Mouse (Mus musculus): ENCODE data around the gene Wdr72. TPM values are rescaled to one million over a fixed set of nuclear protein-coding genes. Genes with fewer than 3 reads are reported as not detected.

Wdr72 gene
- polyA plus RNA-seq, 1 experiment = not detected

- H3K27me3 ChIP-seq (ENCODE audit: control insufficient read depth, insufficient read depth, insufficient read length) = no peaks in the 10 kb centered on the region
- no peaks in the 10 kb centered on the region for H3K79me2 ChIP-seq (ENCODE audit: control insufficient read depth, insufficient read depth)
- TF ChIP-seq CTCF (IDR thresholded peaks at IDR 0.05; ENCODE audit: control insufficient read depth, insufficient read depth, insufficient read length) (no peak), MYOD1 (IDR thresholded peaks at IDR 0.05; ENCODE audit: control insufficient read depth, insufficient read length, low read depth) (no peak), FOSL1 (IDR thresholded peaks at IDR 0.05; ENCODE audit: insufficient read depth, low read length, poor library complexity, severe bottlenecking) (no peak), USF1 (IDR thresholded peaks at IDR 0.05; ENCODE audit: low read depth) (no peak), CEBPB (IDR thresholded peaks at IDR 0.05; ENCODE audit: low read depth) (no peak), MYOG (IDR thresholded peaks at IDR 0.05; ENCODE audit: control insufficient read depth, extremely low read depth, insufficient read length) (no peak), MAX (IDR thresholded peaks at IDR 0.05) (no peak)
- no peak overlapping the region for H3K4me3 ChIP-seq (ENCODE audit: insufficient read depth, poor library complexity, severe bottlenecking)
- H3ac ChIP-seq (ENCODE audit: control insufficient read depth, insufficient read length, low read depth) = no peak overlapping the region
- no peaks in the 10 kb centered on the region for H3K36me3 ChIP-seq (ENCODE audit: control insufficient read depth, insufficient read depth)
- no peaks in the 10 kb centered on the region for H3K79me3 ChIP-seq (ENCODE audit: low read depth)
Measured at GRCm38 (mm10) chr9:74324089-74324924, 214.2 kb downstream of the Wdr72 start.

GRCm38 (mm10) chr9:74324925-74325295 is 214.8 kb downstream of the Wdr72 start:
- TF ChIP-seq MYOD1 (IDR thresholded peaks at IDR 0.05; ENCODE audit: control insufficient read depth, insufficient read length, low read depth) (no peak), CEBPB (IDR thresholded peaks at IDR 0.05; ENCODE audit: low read depth) (no peak), MAX (IDR thresholded peaks at IDR 0.05) (no peak), FOSL1 (IDR thresholded peaks at IDR 0.05; ENCODE audit: insufficient read depth, low read length, poor library complexity, severe bottlenecking) (no peak), USF1 (IDR thresholded peaks at IDR 0.05; ENCODE audit: low read depth) (no peak), CTCF (IDR thresholded peaks at IDR 0.05; ENCODE audit: control insufficient read depth, insufficient read depth, insufficient read length) (no peak), MYOG (IDR thresholded peaks at IDR 0.05; ENCODE audit: control insufficient read depth, extremely low read depth, insufficient read length) (no peak)
- no peak overlapping the region for H3K4me3 ChIP-seq (ENCODE audit: insufficient read depth, poor library complexity, severe bottlenecking)
- H3K79me2 ChIP-seq (ENCODE audit: control insufficient read depth, insufficient read depth) = no peaks in the 10 kb centered on the region
- no peaks in the 10 kb centered on the region for H3K79me3 ChIP-seq (ENCODE audit: low read depth)
- no peaks in the 10 kb centered on the region for H3K27me3 ChIP-seq (ENCODE audit: control insufficient read depth, insufficient read depth, insufficient read length)
- H3K36me3 ChIP-seq (ENCODE audit: control insufficient read depth, insufficient read depth) = no peaks in the 10 kb centered on the region
- H3ac ChIP-seq (ENCODE audit: control insufficient read depth, insufficient read length, low read depth) = no peak overlapping the region

- H3K79me3 ChIP-seq (ENCODE audit: low read depth) = no peaks in the 10 kb centered on the region
- no peaks in the 10 kb centered on the region for H3K79me2 ChIP-seq (ENCODE audit: control insufficient read depth, insufficient read depth)
- H3K4me3 ChIP-seq (ENCODE audit: insufficient read depth, poor library complexity, severe bottlenecking) = no peak overlapping the region
Measured at GRCm38 (mm10) chr9:74325981-74326380, 215.8 kb downstream of the Wdr72 start.

GRCm38 (mm10) chr9:74328821-74329220 is 218.7 kb downstream of the Wdr72 start:
- H3K27me3 ChIP-seq (ENCODE audit: control insufficient read depth, insufficient read depth, insufficient read length) = no peaks in the 10 kb centered on the region
- no peaks in the 10 kb centered on the region for H3K36me3 ChIP-seq (ENCODE audit: control insufficient read depth, insufficient read depth)
- TF ChIP-seq CEBPB (IDR thresholded peaks at IDR 0.05; ENCODE audit: low read depth) (no peak), USF1 (IDR thresholded peaks at IDR 0.05; ENCODE audit: low read depth) (no peak)
- H3ac ChIP-seq (ENCODE audit: control insufficient read depth, insufficient read length, low read depth) = no peak overlapping the region
- no peaks in the 10 kb centered on the region for H3K79me2 ChIP-seq (ENCODE audit: control insufficient read depth, insufficient read depth)
- H3K4me3 ChIP-seq (ENCODE audit: insufficient read depth, poor library complexity, severe bottlenecking) = no peak overlapping the region
- no peaks in the 10 kb centered on the region for H3K79me3 ChIP-seq (ENCODE audit: low read depth)

More at GRCm38 (mm10) chr9:74325981-74326380, 215.8 kb downstream of the Wdr72 start:
- TF ChIP-seq MYOG (IDR thresholded peaks at IDR 0.05; ENCODE audit: control insufficient read depth, extremely low read depth, insufficient read length) = no peak
- TF ChIP-seq MAX (IDR thresholded peaks at IDR 0.05) = no peak
- no peak for TF ChIP-seq USF1 (IDR thresholded peaks at IDR 0.05; ENCODE audit: low read depth)
- no peak for TF ChIP-seq MYOD1 (IDR thresholded peaks at IDR 0.05; ENCODE audit: control insufficient read depth, insufficient read length, low read depth)
- TF ChIP-seq CTCF (IDR thresholded peaks at IDR 0.05; ENCODE audit: control insufficient read depth, insufficient read depth, insufficient read length) = no peak
- no peak for TF ChIP-seq FOSL1 (IDR thresholded peaks at IDR 0.05; ENCODE audit: insufficient read depth, low read length, poor library complexity, severe bottlenecking)
- TF ChIP-seq CEBPB (IDR thresholded peaks at IDR 0.05; ENCODE audit: low read depth) = no peak
- Histone ChIP-seq H3K27me3 (ENCODE audit: control insufficient read depth, insufficient read depth, insufficient read length) (no peaks in the 10 kb centered on the region), H3K36me3 (ENCODE audit: control insufficient read depth, insufficient read depth) (no peaks in the 10 kb centered on the region), H3ac (ENCODE audit: control insufficient read depth, insufficient read length, low read depth) (no peak overlapping the region)

GRCm38 (mm10) chr9:74330706-74331495 is 220.7 kb downstream of the Wdr72 start:
- H3K79me2 ChIP-seq (ENCODE audit: control insufficient read depth, insufficient read depth) = no peaks in the 10 kb centered on the region
- TF ChIP-seq MYOD1 (IDR thresholded peaks at IDR 0.05; ENCODE audit: control insufficient read depth, insufficient read length, low read depth) (no peak), USF1 (IDR thresholded peaks at IDR 0.05; ENCODE audit: low read depth) (no peak), MAX (IDR thresholded peaks at IDR 0.05) (no peak), MYOG (IDR thresholded peaks at IDR 0.05; ENCODE audit: control insufficient read depth, extremely low read depth, insufficient read length) (no peak), CEBPB (IDR thresholded peaks at IDR 0.05; ENCODE audit: low read depth) (no peak), CTCF (IDR thresholded peaks at IDR 0.05; ENCODE audit: control insufficient read depth, insufficient read depth, insufficient read length) (no peak), FOSL1 (IDR thresholded peaks at IDR 0.05; ENCODE audit: insufficient read depth, low read length, poor library complexity, severe bottlenecking) (no peak)

More at GRCm38 (mm10) chr9:74330706-74331495, 220.7 kb downstream of the Wdr72 start:
- no peaks in the 10 kb centered on the region for H3K79me3 ChIP-seq (ENCODE audit: low read depth)
- no peak overlapping the region for H3ac ChIP-seq (ENCODE audit: control insufficient read depth, insufficient read length, low read depth)
- no peak overlapping the region for H3K4me3 ChIP-seq (ENCODE audit: insufficient read depth, poor library complexity, severe bottlenecking)
- H3K27me3 ChIP-seq (ENCODE audit: control insufficient read depth, insufficient read depth, insufficient read length) = no peaks in the 10 kb centered on the region
- H3K36me3 ChIP-seq (ENCODE audit: control insufficient read depth, insufficient read depth) = no peaks in the 10 kb centered on the region

Measured in C2C12 (cell line).